Mouse (Mus musculus) telencephalon, adult 2 months (tissue): ENCODE measurements around the gene Cblc.
"Not testable (repeated sequence)": the region's sequence is repeated elsewhere in the genome, so short reads cannot be mapped to it uniquely, and the experiment has no call there.

Source experiments
- DNase-seq: peaks from one replicate; pipeline ENCODE4 v3.0.0-alpha.2; 2011; ENCODE audit warnings: low read depth, low spot score

The Cblc gene

GRCm38 (mm10) chr7:19818875-19819274 is 22.3 kb upstream of the Cblc start:
- no peak for DNase-seq

- no peak for DNase-seq
Observed at GRCm38 (mm10) chr7:19818440-19818839, 21.8 kb upstream of the Cblc start.

- DNase-seq, result no peak
Observed at GRCm38 (mm10) chr7:19817382-19818105, 20.9 kb upstream of the Cblc start.

- DNase-seq, result no peak
Observed at GRCm38 (mm10) chr7:19816224-19816771, 19.7 kb upstream of the Cblc start.

- DNase-seq, result no peak
Observed at GRCm38 (mm10) chr7:19815296-19816223, 19.0 kb upstream of the Cblc start.

GRCm38 (mm10) chr7:19813579-19814122 is 17.0 kb upstream of the Cblc start:
- no peak for DNase-seq

GRCm38 (mm10) chr7:19813161-19813560 is 16.6 kb upstream of the Cblc start:
- no peak for DNase-seq

- DNase-seq, result no peak
Observed at GRCm38 (mm10) chr7:19811114-19811513, 14.5 kb upstream of the Cblc start.

GRCm38 (mm10) chr7:19809369-19809768 is 12.8 kb upstream of the Cblc start:
- DNase-seq, result no peak

GRCm38 (mm10) chr7:19806356-19806969 is 9.9 kb upstream of the Cblc start:
- DNase-seq, result no peak

- no peak for DNase-seq
Observed at GRCm38 (mm10) chr7:19802995-19803394, 6.4 kb upstream of the Cblc start.

GRCm38 (mm10) chr7:19800764-19801163 is 4.2 kb upstream of the Cblc start:
- DNase-seq, result no peak

GRCm38 (mm10) chr7:19796254-19796653 is 355 bp downstream of the Cblc start:
- DNase-seq, result no peak

- DNase-seq, result no peak
Observed at GRCm38 (mm10) chr7:19795236-19795635, 1.4 kb downstream of the Cblc start.

GRCm38 (mm10) chr7:19792701-19793630 is 3.6 kb downstream of the Cblc start:
- no peak for DNase-seq

GRCm38 (mm10) chr7:19791504-19791903 is 5.1 kb downstream of the Cblc start:
- DNase-seq, result not testable (repeated sequence)

GRCm38 (mm10) chr7:19789904-19790347 is 6.7 kb downstream of the Cblc start:
- peak; percentile 28 for DNase-seq

GRCm38 (mm10) chr7:19785874-19786458 is 10.6 kb downstream of the Cblc start:
- DNase-seq, result no peak

- DNase-seq, result no peak
Observed at GRCm38 (mm10) chr7:19784764-19785535, 11.7 kb downstream of the Cblc start.
